Mouse (Mus musculus) heart, postnatal 0 days (tissue): ENCODE results near the gene Wdcp.

ENCODE experiments used
- CTCF ChIP-seq: IDR thresholded peaks from 2 replicates; pipeline ENCODE4 v1.5.1; 2016; ENCODE audit warnings: antibody characterized with exemption, control low read depth, low read depth
- EP300 ChIP-seq: IDR thresholded peaks from 2 replicates; pipeline ENCODE4 v1.6.1; 2016; ENCODE audit warnings: antibody characterized with exemption, low read depth

DNA sequence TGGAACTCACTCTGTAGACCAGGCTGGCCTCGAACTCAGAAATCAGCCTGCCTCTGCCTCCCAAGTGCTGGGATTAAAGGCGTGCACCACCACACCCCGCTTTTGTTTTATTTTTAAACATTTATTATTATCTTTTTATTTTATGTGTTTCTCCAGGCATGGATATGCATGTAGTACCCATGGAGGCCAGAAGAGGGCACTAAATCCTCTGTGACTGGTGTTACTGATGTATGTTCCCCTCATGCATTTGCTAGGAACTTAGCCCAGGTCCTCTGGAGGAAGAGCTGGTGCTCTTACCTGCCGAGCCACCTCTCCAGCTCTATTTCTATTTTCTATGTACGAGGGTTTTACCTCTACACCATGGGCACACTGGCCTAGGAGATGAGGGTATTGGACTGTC, 13.1 kb downstream of the Wdcp start:
- peak; percentile 17; the same call in 1 of the 2 replicates for TF ChIP-seq CTCF
- no peak for TF ChIP-seq EP300
